Mouse (Mus musculus): ENCODE measurements around the gene Tmem131. TPM values are rescaled to one million over a fixed set of nuclear protein-coding genes. Genes with fewer than 3 reads are reported as not detected.
A peak's percentile ranks its signal among the peaks of the same experiment; 100 is the strongest.

The Tmem131 gene
- polyA plus RNA-seq, 1 experiment from 2014 or later: 13.1 TPM

DNA sequence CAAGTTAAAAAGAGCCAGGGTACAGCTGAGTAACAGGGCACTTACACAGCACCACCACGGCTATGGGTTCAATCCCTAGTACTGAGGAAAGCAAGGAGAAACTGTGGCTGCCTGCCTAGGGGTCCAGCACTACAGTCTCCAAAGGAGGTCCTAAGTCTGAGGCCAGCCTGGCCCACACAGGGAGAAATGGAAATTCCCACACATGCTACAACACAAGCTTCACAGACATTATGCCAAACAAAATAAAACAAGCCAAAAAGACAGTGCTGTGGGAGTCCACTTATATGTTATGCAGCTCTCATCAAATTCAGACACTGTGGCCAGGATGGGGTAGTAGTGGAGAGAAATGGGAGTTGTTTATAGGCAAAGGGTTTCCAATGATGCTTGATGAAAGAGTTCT lies 11.2 kb downstream of the Tmem131 start:
- Histone ChIP-seq H3K36me3 (ENCODE audit: control insufficient read depth, insufficient read depth, low read length) (no peaks in the 10 kb centered on the region), H3K9ac (ENCODE audit: low read length) (no peak overlapping the region), H3K4me1 (ENCODE audit: control insufficient read depth, insufficient read depth, low read length) (peaks cover 27% of the 10 kb centered on the region), H3K4me2 (ENCODE audit: low read depth, low read length) (no peak overlapping the region), H3K9me3 (replicated peaks; ENCODE audit: control insufficient read depth, low read length) (no peaks in the 10 kb centered on the region), H3K27ac (ENCODE audit: low read length) (no peak overlapping the region), H3K4me3 (replicated peaks; ENCODE audit: low read length) (no peak overlapping the region), H3K27me3 (ENCODE audit: control insufficient read depth, insufficient read depth, low read length) (no peaks in the 10 kb centered on the region)
- 88% methylated on average over 1 of the region's 1 CpGs for WGBS
- no peak for ATAC-seq (ENCODE audit: insufficient read depth, low FRiP score)

GRCm38 (mm10) chr1:36930911-36931310 lies 12.6 kb downstream of the Tmem131 start:
- H3K4me3 ChIP-seq (replicated peaks; ENCODE audit: low read length): no peak overlapping the region
- no peak overlapping the region for H3K4me2 ChIP-seq (ENCODE audit: low read depth, low read length)
- 81% methylated on average over 8 of the region's 8 CpGs for WGBS
- no peaks in the 10 kb centered on the region for H3K27me3 ChIP-seq (ENCODE audit: control insufficient read depth, insufficient read depth, low read length)
- no peak overlapping the region for H3K9ac ChIP-seq (ENCODE audit: low read length)
- H3K27ac ChIP-seq (ENCODE audit: low read length): no peak overlapping the region
- peaks cover 31% of the 10 kb centered on the region for H3K4me1 ChIP-seq (ENCODE audit: control insufficient read depth, insufficient read depth, low read length)
- no peaks in the 10 kb centered on the region for H3K9me3 ChIP-seq (replicated peaks; ENCODE audit: control insufficient read depth, low read length)
- H3K36me3 ChIP-seq (ENCODE audit: control insufficient read depth, insufficient read depth, low read length): no peaks in the 10 kb centered on the region
- no peak for ATAC-seq (ENCODE audit: insufficient read depth, low FRiP score)

GRCm38 (mm10) chr1:36929996-36930395 lies 13.5 kb downstream of the Tmem131 start:
- no peaks in the 10 kb centered on the region for H3K9me3 ChIP-seq (replicated peaks; ENCODE audit: control insufficient read depth, low read length)
- H3K27ac ChIP-seq (ENCODE audit: low read length): no peak overlapping the region
- H3K4me2 ChIP-seq (ENCODE audit: low read depth, low read length): no peak overlapping the region
- no peak overlapping the region for H3K9ac ChIP-seq (ENCODE audit: low read length)
- no peak for ATAC-seq (ENCODE audit: insufficient read depth, low FRiP score)
- H3K4me3 ChIP-seq (replicated peaks; ENCODE audit: low read length): no peak overlapping the region
- H3K4me1 ChIP-seq (ENCODE audit: control insufficient read depth, insufficient read depth, low read length): peaks cover 29% of the 10 kb centered on the region
- no peaks in the 10 kb centered on the region for H3K36me3 ChIP-seq (ENCODE audit: control insufficient read depth, insufficient read depth, low read length)
- WGBS: 84% methylated on average over 2 of the region's 2 CpGs
- H3K27me3 ChIP-seq (ENCODE audit: control insufficient read depth, insufficient read depth, low read length): no peaks in the 10 kb centered on the region

- Histone ChIP-seq H3K9me3 (replicated peaks; ENCODE audit: control insufficient read depth, low read length) (no peaks in the 10 kb centered on the region), H3K9ac (ENCODE audit: low read length) (no peak overlapping the region), H3K4me1 (ENCODE audit: control insufficient read depth, insufficient read depth, low read length) (peaks cover 28% of the 10 kb centered on the region), H3K4me2 (ENCODE audit: low read depth, low read length) (no peak overlapping the region), H3K27ac (ENCODE audit: low read length) (no peak overlapping the region), H3K27me3 (ENCODE audit: control insufficient read depth, insufficient read depth, low read length) (no peaks in the 10 kb centered on the region), H3K4me3 (replicated peaks; ENCODE audit: low read length) (no peak overlapping the region), H3K36me3 (ENCODE audit: control insufficient read depth, insufficient read depth, low read length) (no peaks in the 10 kb centered on the region)
- ATAC-seq (ENCODE audit: insufficient read depth, low FRiP score): no peak
- WGBS: 76% methylated on average over 6 of the region's 6 CpGs
Measured at GRCm38 (mm10) chr1:36928357-36929330, 14.8 kb downstream of the Tmem131 start.

- peaks cover 37% of the 10 kb centered on the region for H3K4me1 ChIP-seq (ENCODE audit: control insufficient read depth, insufficient read depth, low read length)
- H3K4me2 ChIP-seq (ENCODE audit: low read depth, low read length): no peak overlapping the region
- H3K36me3 ChIP-seq (ENCODE audit: control insufficient read depth, insufficient read depth, low read length): no peaks in the 10 kb centered on the region
- no peak overlapping the region for H3K9ac ChIP-seq (ENCODE audit: low read length)
- no peak for ATAC-seq (ENCODE audit: insufficient read depth, low FRiP score)
- 78% methylated on average over 2 of the region's 2 CpGs for WGBS
- no peak overlapping the region for H3K27ac ChIP-seq (ENCODE audit: low read length)
- no peak overlapping the region for H3K4me3 ChIP-seq (replicated peaks; ENCODE audit: low read length)
- no peaks in the 10 kb centered on the region for H3K9me3 ChIP-seq (replicated peaks; ENCODE audit: control insufficient read depth, low read length)
- no peaks in the 10 kb centered on the region for H3K27me3 ChIP-seq (ENCODE audit: control insufficient read depth, insufficient read depth, low read length)
Measured at GRCm38 (mm10) chr1:36927569-36927968, 15.9 kb downstream of the Tmem131 start.

GRCm38 (mm10) chr1:36926738-36927137 lies 16.7 kb downstream of the Tmem131 start:
- no peaks in the 10 kb centered on the region for H3K27me3 ChIP-seq (ENCODE audit: control insufficient read depth, insufficient read depth, low read length)
- H3K36me3 ChIP-seq (ENCODE audit: control insufficient read depth, insufficient read depth, low read length): no peaks in the 10 kb centered on the region
- 67% methylated on average over 6 of the region's 6 CpGs for WGBS
- no peak overlapping the region for H3K4me3 ChIP-seq (replicated peaks; ENCODE audit: low read length)
- H3K9me3 ChIP-seq (replicated peaks; ENCODE audit: control insufficient read depth, low read length): no peaks in the 10 kb centered on the region
- peak; percentile 26; the same call in 1 of the 2 replicates for ATAC-seq (ENCODE audit: insufficient read depth, low FRiP score)
- no peak overlapping the region for H3K4me2 ChIP-seq (ENCODE audit: low read depth, low read length)
- 0 out of 2 replicates have a peak overlapping the region, but pooled peaks have one; percentile 34 for H3K9ac ChIP-seq (ENCODE audit: low read length)
- H3K27ac ChIP-seq (ENCODE audit: low read length): peak overlapping the region; percentile 19; the same call in 1 of the 2 replicates
- H3K4me1 ChIP-seq (ENCODE audit: control insufficient read depth, insufficient read depth, low read length): peaks cover 43% of the 10 kb centered on the region

DNA sequence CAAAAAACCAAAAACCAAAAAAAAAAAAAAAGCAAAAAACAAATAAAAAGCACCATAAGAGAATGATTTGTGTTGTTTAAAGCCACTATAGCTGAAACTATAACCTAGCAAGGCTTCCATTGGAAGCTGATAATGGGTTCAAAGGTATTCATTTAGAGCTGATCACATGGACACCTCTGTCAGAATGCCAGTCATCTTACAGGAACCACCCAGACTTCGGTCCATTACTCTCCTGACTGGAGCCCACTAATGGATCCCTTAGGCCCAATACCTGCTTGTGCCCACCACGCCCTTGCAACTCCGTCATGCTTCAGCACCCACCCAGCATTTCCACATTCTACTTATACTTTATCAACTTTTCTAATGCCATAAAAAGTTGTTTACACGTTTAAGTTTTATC lies 17.2 kb downstream of the Tmem131 start:
- no peak for ATAC-seq (ENCODE audit: insufficient read depth, low FRiP score)
- Histone ChIP-seq H3K9me3 (replicated peaks; ENCODE audit: control insufficient read depth, low read length) (no peaks in the 10 kb centered on the region), H3K36me3 (ENCODE audit: control insufficient read depth, insufficient read depth, low read length) (no peaks in the 10 kb centered on the region), H3K9ac (ENCODE audit: low read length) (no peak overlapping the region), H3K4me3 (replicated peaks; ENCODE audit: low read length) (no peak overlapping the region), H3K4me2 (ENCODE audit: low read depth, low read length) (no peak overlapping the region), H3K27me3 (ENCODE audit: control insufficient read depth, insufficient read depth, low read length) (no peaks in the 10 kb centered on the region), H3K4me1 (ENCODE audit: control insufficient read depth, insufficient read depth, low read length) (peaks cover 47% of the 10 kb centered on the region), H3K27ac (ENCODE audit: low read length) (0 out of 2 replicates have a peak overlapping the region, but pooled peaks have one; percentile 19)
- WGBS: 81% methylated on average over 4 of the region's 4 CpGs

DNA sequence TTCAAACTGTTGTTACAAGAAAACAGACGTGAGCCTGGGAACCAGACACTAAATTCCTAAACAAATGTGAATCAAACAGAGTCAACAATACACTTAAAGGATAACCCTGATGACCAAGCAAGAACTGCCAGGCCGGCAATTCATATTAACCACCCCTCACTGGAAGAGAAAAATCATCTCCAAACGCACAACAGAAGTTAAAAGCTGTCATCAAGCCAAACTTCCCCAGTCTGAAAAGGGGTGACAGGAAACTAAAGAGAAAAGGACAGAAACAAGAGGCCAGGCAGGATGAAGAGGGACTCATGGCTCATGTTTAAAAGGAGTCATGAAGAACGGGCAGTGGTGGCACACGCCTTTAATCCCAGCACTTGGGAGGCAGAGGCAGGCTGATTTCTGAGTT lies 17.7 kb downstream of the Tmem131 start:
- Histone ChIP-seq H3K9ac (ENCODE audit: low read length) (no peak overlapping the region), H3K27me3 (ENCODE audit: control insufficient read depth, insufficient read depth, low read length) (no peaks in the 10 kb centered on the region), H3K9me3 (replicated peaks; ENCODE audit: control insufficient read depth, low read length) (no peaks in the 10 kb centered on the region), H3K4me1 (ENCODE audit: control insufficient read depth, insufficient read depth, low read length) (peaks cover 52% of the 10 kb centered on the region), H3K36me3 (ENCODE audit: control insufficient read depth, insufficient read depth, low read length) (no peaks in the 10 kb centered on the region), H3K4me2 (ENCODE audit: low read depth, low read length) (no peak overlapping the region), H3K27ac (ENCODE audit: low read length) (peak overlapping the region; percentile 8; the same call in 1 of the 2 replicates), H3K4me3 (replicated peaks; ENCODE audit: low read length) (no peak overlapping the region)
- ATAC-seq (ENCODE audit: insufficient read depth, low FRiP score): no peak
- WGBS: 45% methylated on average over 5 of the region's 5 CpGs

GRCm38 (mm10) chr1:36924853-36925252 lies 18.6 kb downstream of the Tmem131 start:
- peaks cover 61% of the 10 kb centered on the region for H3K4me1 ChIP-seq (ENCODE audit: control insufficient read depth, insufficient read depth, low read length)
- no peaks in the 10 kb centered on the region for H3K9me3 ChIP-seq (replicated peaks; ENCODE audit: control insufficient read depth, low read length)
- 67% methylated on average over 2 of the region's 2 CpGs for WGBS

More at GRCm38 (mm10) chr1:36924853-36925252, 18.6 kb downstream of the Tmem131 start:
- no peaks in the 10 kb centered on the region for H3K36me3 ChIP-seq (ENCODE audit: control insufficient read depth, insufficient read depth, low read length)
- no peak for ATAC-seq (ENCODE audit: insufficient read depth, low FRiP score)
- H3K4me3 ChIP-seq (replicated peaks; ENCODE audit: low read length): no peak overlapping the region
- no peak overlapping the region for H3K27ac ChIP-seq (ENCODE audit: low read length)
- H3K4me2 ChIP-seq (ENCODE audit: low read depth, low read length): no peak overlapping the region
- no peaks in the 10 kb centered on the region for H3K27me3 ChIP-seq (ENCODE audit: control insufficient read depth, insufficient read depth, low read length)
- H3K9ac ChIP-seq (ENCODE audit: low read length): no peak overlapping the region
